Mouse (Mus musculus) erythroid progenitor cell, adult 5-6 weeks (primary cell): Measurements from ENCODE around the gene 2310011J03Rik. TPM values are rescaled to one million over a fixed set of nuclear protein-coding genes. Genes with fewer than 3 reads are reported as not detected.
"Not testable (repeated sequence)": the region's sequence is repeated elsewhere in the genome, so short reads cannot be mapped to it uniquely, and the experiment has no call there.

ENCODE experiments used
- ATAC-seq: replicated peaks from 2 replicates; pipeline ENCODE4 v1.8.0; 2016; ENCODE audit warnings: moderate number of reproducible peaks, mild to moderate bottlenecking, moderate TSS enrichment, inconsistent platforms; ENCODE audit not compliant: poor library complexity, low FRiP score, severe bottlenecking
- total RNA-seq, 2 experiments: library from RNA; stranded (forward) in 1 of 2; stranded (reverse) in 1 of 2; fragments of 150-400 nt in 1 of 2; fragments of 186-747, 209-891 nt in 1 of 2; gene quantifications; 2 replicates each; pipeline versions ENCODE4 v1.2.3 to v1.2.4; 2015 to 2017; ENCODE audit warnings: low replicate concordance in 2 of 2

2310011J03Rik gene
- total RNA-seq (2015; ENCODE audit: low replicate concordance) (7.2 and 13.4 TPM in 2 replicates), total RNA-seq (2017; ENCODE audit: low replicate concordance) (6.1 and 10.8 TPM in 2 replicates)

DNA sequence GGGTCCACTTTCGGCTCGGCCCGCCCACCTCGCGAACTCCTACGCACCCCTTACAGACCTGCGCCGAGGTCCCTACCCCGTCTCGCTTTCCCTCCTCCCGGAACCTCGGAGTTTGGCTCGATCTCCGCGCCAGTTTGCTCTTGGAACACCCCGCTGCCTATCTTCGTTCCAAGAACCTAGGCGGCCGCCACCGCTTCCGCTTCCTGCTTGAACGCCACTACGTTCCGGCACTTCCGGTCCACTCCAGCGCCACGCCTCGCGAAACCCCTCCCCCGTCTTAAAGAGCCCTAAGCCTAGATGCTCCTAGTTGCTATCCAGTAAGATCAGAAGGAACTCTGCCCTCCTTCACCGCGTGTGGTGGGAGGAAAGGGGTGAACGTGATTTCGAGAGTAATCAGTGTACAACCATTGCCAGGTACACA lies at the start of gene 2310011J03Rik:
2310011J03Rik (minus strand) TSS at position 198 of the 421 bp plus-strand sequence.
- ATAC-seq = peak; percentile 82

DNA sequence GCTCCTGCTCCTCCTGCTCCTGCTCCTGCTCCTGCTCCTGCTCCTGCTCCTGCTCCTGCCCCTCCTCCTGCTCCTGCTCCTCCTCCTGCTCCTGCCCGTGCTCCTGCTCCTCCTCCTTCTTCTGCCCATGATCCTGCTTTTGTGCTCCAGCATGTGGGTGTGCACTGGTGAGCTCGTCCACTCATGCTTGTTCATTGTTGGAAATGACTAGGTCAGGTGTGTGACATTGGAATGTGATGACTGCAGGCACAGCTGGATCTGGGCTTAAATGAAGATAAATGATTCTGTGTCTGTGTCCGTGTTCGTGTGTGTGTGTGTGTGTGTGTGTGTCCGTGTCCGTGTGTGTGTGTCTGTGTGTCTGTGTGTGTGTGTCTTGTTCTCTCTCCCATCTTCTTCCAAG lies 48.1 kb upstream of the 2310011J03Rik start:
- ATAC-seq = no peak

DNA sequence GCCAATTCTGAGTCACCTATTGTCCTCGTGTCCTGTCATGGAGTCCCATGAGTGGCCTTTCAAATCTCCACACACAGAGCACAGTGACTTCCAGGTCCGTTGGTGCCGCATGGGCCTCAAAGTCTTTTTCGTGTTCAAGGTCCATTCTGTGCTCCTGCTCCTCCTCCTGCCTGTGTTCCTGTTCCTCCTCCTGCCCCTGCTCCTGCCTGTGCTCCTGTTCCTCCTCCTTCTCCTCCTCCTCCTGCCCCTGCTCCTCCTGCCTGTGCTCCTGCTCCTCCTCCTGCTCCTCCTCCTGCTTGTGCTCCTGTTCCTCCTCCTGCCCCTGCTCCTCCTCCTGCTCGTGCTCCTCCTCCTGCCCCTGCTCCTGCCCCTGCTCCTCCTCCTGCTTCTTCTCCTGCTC lies 47.6 kb upstream of the 2310011J03Rik start:
- no peak for ATAC-seq

DNA sequence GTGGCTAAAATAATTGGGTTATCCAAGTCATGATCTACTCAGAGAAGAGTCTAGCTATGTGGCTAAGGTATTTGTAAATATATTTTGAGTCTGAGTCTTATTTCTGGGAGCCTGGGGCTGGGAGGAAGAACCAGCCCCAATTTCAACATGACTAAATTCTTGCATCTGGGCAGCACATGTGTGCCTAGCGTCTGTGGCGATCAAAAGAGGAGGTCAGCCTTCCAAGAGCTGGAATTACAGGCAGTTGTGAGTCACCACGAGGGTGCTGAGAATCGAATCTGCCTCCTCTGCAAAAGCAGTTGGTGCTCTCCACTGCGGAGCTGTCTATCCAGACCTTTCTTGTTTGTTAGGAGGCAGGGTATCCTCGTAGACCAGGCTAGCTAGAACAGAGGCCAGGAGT lies 45.4 kb upstream of the 2310011J03Rik start:
- no peak for ATAC-seq

DNA sequence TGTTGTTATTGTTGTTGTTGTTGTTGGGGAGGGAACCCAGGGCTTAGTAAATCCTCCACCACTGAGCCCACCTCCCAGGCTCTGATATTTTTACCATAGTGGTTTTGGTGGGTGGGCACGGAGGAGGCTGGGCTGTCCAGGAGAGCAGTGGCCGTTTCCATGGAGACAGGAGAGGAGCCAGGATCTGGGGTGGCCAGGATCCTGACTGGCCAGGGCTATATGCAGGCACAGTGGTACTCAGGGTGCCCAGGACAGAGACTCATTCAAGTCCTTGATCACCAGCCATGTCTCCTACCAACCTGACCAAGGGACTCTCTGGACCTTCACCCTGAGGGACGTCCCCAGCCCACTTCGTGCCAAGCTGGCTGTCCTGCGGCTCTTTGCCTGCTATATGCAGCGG lies 43.4 kb upstream of the 2310011J03Rik start:
- no peak for ATAC-seq

DNA sequence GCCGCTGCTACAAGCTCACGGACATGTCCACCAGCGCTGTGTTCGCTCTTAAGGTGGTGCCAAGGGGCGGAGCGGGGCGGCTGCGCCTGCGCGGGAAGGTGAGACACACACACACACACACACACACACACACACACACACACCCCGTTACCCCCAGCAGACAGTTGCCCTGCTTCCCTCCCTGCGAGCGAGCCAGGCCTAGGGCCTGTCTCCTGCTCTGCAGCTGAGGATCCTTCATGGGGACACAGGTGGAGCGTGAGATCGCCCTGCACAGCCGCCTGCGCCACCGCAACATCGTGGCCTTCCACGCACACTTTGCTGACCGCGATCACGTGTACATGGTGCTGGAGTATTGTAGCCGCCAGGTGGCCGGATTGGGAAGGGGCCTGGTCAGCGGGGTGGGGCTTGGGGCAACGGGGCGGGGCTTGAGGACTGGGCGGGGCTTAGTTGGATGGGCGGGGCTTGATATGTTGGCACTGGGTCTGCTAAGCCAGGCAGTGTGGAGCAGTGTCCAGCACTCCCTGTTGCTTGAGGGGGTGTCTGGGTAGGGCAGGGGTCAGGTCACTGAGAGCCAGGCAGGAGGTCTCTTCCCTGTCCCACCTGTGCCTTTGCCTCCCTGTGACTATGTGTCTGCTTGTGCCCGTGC lies 37.8 kb upstream of the 2310011J03Rik start:
- no peak for ATAC-seq

DNA sequence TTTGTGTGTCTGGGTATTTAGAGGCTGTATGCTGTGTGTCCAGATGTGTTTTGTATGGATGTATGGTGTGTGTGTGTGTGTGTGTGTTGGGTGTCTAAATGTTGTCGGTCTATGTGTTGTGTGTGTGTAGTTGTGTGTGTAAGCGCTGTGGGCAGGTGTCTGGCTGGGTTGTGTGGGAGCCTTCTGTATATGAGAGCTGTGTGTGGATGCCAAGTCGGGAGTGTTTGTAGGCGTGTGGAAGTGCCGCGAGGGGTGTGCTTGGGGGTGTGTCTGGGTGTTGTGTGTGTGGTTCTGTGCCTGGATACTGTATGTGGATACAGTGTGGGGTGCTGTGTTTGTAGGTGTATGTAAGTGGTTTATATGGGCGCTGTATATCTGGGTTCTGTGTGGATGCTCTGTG lies 37.0 kb upstream of the 2310011J03Rik start:
- no peak for ATAC-seq

DNA sequence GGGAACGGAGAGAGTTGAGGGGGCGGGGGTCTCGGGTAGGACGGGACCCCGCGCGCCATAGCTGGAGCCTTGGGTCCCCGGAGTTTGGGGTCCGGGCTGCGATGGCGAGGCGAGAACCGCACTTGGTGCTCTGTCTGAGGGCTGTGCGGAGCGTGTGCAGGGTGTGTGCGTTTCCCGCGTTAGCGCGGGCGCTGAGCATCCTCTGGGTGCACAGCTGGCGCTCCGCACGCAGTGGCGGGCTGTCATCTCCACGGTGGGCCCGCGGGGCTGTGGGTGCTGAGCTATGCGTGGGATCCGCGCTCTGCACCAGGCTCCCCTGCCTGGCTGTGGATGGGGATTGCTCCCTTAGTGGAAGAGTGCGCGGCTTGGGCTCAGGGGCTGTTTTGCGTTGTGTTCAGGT lies 36.4 kb upstream of the 2310011J03Rik start:
- ATAC-seq = no peak

DNA sequence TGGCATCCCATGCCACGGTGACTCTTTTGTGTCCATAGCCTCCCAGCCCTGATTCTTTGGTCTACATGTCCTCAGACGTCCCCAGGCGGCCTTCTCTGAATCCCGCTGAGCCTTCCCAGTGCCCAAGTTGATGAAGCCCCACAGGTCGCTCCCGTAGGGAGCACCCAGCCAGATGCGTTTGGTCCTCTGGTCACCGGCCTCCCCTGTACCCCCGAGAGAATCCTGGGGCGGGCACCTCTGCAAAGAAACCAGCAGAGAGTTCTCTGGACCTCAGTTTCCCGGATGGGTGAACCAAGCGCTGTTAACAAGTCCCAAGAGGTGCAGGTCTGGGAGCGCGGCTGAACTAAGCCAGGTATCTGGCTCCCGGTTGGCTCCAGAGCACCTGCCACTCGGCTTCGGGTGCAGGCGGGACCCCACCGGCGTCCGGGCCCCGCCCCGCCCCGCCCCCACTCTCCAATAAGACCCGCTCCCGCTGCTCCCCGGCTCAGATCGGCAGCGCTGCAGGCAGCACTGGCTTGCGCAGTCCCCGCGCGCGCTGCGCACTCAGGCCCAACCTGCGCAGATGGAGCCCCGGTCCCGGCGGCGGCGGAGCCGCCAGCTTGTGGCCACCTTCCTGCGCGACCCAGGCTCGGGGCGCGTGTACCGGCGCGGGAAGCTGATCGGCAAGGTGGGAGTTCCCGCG lies 35.8 kb upstream of the 2310011J03Rik start, which contains the start of gene Plk5:
Plk5 (plus strand) TSS at position 459 of the 682 bp plus-strand sequence.
- ATAC-seq = no peak

DNA sequence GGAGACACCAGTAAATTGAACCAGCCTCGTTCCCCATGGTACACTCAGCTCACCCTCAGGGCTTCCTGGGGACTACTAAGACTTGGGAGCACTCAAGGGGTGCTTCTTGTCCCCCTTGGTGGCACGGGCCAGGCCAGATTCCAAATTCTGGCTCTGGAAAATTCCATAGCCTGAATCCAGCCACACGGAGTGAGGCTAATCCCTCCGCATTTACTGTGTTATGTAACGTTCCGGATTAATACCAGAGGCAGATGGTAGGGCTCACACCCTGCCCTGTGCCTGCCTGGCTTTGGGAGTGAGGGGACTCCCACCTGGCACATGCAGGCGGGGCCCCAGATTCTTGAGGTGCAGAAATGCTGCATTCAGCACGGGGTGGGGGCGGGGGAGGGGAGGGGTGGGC lies 35.1 kb upstream of the 2310011J03Rik start:
- ATAC-seq = no peak

DNA sequence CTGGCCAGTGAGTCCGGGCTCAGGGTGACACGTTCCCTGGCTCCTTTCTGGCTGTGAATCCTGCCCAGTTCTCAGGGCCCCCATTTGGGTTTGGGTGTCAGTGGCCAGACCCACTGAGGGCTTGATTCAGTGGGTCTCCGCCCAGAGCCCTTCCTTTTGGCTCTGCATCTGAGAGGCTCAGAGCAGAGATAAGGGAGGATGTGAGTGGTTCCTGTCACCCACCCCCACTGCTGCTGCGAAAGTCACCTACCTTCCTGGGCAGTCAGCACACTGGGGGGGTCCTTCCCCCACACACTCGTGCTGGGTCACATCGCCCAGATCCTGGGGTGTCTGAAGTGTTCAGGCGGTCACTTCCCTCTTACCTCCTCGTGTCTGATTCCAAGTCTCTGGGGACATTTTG lies 32.4 kb upstream of the 2310011J03Rik start:
- no peak for ATAC-seq

DNA sequence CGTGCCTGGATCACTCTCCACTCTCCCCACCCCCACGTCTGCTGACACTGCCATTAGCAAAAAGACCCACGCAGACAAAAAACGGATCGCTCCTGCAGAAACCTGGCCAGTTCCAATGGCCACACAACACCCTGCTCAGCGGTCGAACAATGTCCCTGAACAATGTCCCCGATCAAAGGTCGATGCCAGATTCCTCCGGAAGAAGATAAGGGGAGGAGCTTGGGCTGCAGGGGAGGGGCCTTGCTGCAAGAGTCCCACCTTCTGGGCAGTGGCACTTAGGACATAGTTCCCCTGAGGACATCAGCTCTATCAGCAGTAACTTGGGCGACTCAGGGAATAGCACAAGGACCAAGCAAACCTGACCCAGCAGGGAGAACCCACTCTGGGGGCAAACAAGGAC lies 31.6 kb upstream of the 2310011J03Rik start:
- ATAC-seq = no peak

DNA sequence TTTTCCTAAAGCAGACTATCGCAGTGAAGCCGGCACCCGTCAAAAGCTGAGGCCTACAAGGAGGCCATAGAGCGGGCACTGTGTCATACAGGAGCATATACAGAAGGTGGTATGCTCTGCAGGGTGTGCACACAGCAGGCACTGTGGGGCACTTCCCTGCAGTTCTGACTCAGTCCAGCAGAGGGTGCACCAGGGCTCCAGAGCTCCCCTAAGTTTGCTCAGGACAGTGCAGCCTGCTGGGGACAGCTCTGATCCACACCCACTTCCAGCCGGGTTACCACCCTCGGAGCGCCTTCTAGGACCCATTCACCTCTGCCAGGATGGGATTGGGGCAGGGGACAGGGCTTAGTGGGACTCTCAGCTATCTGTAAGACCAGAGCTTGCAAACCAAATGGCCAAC lies 30.0 kb upstream of the 2310011J03Rik start:
- peak; percentile 78 for ATAC-seq

DNA sequence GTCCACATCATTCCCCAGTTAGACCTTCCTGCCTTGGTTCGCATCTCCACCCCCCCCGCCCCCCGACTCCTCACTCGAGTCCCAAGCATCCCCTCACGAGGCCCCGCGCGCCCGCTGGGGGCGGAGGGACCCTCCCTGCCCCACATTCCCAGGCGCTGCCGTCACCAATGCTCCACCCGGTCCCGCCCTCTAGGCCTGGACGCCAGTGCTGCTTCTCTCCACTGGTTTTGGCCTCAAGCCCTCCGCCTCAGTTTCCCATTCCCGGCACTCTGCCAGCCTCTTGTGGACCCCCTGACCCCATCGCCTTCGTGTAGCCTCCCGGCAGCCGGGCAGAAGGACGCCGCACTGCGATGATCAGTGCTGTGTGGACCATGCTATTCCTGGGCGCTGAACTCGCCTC lies 28.6 kb upstream of the 2310011J03Rik start:
- ATAC-seq = no peak

DNA sequence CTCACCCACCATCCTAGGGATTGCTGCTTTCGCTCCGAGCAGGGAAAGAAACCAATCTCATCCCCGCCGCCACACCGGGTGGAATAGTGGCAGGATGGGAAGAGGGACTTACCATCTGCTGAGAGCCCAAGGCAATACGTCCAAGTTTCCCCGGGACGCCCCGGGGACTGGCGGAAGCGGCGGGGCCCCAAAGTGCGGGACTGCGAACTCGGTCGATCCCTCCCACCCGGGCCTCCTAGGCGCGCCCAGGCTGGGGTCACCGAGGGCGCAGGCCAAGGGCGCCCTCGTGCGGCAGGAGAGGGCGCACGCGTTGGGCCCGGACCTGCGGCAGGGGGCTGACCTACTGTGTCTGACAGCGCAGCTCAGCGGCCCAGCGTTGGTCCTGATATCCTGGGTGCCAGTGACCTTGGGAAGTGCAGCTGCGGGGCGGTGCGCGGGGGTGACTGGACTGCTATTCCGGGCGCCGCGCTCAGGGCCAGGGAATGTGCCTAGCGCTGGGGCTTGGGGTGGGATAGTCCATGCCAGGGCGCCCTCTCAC lies 28.0 kb upstream of the 2310011J03Rik start, which contains the start of gene Adamtsl5:
Adamtsl5 (minus strand) TSS at position 169 of the 538 bp plus-strand sequence.
- ATAC-seq = peak; percentile 20

DNA sequence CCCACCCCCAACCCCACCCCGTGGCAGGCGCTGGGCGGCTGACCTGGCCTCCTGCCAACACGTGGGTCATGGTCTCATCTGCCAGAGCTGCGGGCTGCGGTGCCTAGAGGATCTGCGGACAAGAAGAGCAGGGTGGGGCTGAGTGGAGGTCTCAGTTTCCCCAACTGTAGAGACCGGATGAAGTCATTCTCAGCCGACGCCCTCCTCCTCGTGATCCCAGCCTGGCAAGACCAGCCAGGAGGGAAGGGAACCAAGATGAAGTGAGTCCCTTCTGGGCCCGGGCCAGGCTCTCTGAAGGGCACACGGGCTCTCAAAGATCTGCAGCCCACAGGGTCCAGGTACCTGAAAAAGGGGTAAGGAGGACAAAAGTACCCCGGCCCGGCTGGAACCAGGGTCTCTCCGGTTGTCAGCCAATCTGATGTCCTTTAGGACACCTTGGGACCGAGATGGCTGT lies 27.2 kb upstream of the 2310011J03Rik start:
- no peak for ATAC-seq

DNA sequence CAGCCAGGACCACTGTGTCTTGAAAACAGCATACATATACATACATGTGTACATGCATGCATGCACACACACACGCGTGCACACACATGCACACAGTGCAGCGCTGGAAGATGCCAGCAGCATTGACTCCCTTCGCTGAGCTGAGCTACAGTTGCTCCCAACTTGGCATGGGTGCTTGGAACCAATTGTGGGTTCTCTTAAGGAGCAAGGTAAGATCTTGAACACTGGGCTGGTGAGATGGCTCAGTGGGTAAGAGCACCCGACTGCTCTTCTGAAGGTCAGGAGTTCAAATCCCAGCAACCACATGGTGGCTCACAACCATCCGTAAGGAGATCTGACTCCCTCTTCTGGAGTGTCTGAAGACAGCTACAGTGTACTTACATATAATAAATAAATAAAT lies 25.6 kb upstream of the 2310011J03Rik start:
- not testable (repeated sequence) for ATAC-seq

DNA sequence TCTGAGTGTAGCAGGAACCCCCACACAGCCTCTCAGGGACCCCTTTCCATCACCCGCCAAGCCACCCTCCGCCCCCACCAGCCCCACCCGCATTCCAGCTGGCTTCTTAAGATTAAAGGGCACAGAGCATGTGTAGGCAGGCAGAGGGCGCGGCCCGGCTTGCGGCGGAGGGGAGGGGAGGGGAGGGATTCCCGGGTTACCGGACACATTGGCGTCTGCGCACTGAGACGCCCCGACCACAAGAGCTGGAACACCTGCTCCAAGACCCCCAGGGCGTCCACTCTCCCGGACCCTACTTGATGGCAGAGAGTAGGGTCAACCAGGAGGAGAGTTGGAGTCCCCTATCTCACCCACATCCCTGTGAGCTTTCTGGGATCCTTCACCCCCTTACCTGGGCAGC lies 24.8 kb upstream of the 2310011J03Rik start:
- peak; percentile 41 for ATAC-seq

DNA sequence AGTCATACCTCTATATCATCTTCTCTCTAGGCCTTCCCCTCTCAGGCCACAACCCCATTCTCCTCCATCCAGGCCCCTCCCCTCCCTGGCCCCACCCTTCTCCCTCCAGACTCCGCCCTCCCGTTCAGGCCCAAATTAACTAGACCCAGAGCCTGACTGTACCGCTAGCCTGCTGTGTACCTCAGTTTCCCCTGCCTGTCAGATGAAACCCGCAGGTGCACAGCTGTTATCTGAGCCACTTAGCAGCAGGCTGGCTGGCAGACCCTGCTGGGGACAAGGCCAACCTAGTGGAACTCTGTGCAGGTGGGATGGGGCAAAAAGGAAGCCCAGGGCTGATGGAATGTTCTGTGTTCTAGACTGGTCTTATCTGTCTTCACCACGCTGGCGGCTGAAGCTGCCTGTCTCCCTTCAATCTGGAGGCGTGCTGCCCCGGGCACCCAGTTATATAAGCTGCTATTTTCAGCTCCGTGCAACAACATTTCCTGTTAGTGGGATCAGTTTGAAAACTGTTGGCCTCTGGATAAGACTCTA lies 23.9 kb upstream of the 2310011J03Rik start:
- ATAC-seq = peak; percentile 71

DNA sequence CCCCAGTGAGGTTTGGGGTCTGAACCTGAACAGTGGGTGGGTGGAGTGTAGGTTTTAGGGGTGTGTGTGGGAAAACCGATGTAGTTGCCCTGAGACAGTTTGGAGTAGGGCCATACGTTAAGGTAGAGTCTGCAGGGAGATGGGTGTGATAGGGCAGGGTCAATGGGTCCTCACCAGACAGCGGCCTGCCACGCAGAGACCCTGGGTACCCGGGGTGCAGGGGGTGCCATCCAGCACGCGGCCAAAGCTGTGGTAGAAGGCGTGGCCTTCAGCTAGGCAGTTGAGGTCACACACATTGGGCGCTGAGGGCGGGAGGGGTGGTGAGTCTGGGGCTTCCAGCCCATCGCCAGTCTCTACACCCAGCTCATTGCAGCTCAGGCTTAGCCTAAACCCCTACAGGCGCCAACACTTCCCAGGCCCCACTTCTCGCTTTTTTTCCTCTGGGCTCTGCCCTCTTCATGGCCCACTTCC lies 23.1 kb upstream of the 2310011J03Rik start:
- ATAC-seq = 0 out of 2 replicates have a peak, but pooled peaks have one; percentile 6
